Mouse (Mus musculus) E14TG2a.4 (cell line): Measurements from ENCODE around the gene Syt9.

Source experiments
- H3K27me3 ChIP-seq: 2 replicates; pipeline ENCODE4 v1.6.1; 2014; ENCODE audit warnings: low read length, control low read depth; ENCODE audit not compliant: insufficient read depth
- H3K36me3 ChIP-seq: 2 replicates; pipeline ENCODE4 v1.6.1; 2014; ENCODE audit warnings: low read length, control low read depth; ENCODE audit not compliant: insufficient read depth
- H3K4me1 ChIP-seq: replicated peaks from 2 replicates; pipeline ENCODE4 v1.6.1; 2014; ENCODE audit warnings: low read depth, low read length, control low read depth
- H3K4me3 ChIP-seq: replicated peaks from 2 replicates; pipeline ENCODE4 v1.5.1; 2014; ENCODE audit warnings: mild to moderate bottlenecking, low read length
- H3K9me3 ChIP-seq: 2 replicates; pipeline ENCODE4 v1.6.1; 2014; ENCODE audit warnings: low read length, control low read depth
- CTCF ChIP-seq: conservative IDR thresholded peaks from 2 replicates; pipeline ENCODE4 v1.5.1; 2014; ENCODE audit warnings: low read length
- NANOG ChIP-seq: IDR thresholded peaks from 2 replicates; pipeline ENCODE4 v1.6.1; 2014; ENCODE audit warnings: borderline replicate concordance, low read length, mixed read lengths
- POU5F1 ChIP-seq: IDR thresholded peaks from 2 replicates; pipeline ENCODE4 v1.6.1; 2014; ENCODE audit warnings: low read length, borderline replicate concordance

The Syt9 gene

DNA sequence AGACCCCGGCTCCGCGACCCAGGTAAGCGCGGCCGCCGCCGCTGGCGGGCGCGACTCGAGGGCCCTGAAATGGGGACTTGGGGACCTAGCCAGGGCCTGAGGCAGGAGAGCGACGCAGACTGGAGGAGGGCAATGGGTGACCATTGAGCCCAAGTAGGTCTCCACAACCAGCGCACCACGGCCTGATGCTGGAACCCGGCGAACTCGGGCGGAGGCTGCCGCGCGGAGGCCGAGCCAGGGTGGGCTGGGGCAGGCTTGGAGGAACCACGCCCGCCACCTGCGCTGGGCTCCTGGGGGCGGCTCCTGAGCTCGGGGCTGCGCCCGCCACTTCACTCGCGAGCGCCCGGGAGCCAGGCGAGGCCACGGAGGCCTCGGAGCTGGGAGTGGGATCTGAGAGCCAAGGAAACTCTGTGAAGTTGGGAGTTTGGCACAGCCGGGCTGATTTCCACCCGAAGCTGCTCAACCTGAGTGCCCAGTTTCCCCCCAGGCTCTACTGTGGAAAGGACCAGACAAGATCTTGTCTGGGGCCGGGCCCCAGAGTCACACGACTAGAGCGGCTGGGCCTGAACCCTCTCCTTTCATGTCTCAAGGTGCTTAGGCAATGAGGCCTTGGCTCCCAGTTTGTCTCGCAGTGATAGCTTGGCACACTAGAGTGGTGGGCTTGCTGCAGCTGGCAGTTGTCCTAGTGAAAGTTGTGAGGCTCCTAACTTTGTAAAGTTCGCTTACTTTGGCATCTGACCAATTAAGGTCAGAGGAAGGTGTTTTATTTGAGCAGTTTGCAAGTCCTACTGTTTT is 795 bp downstream of the Syt9 start:
- Histone ChIP-seq H3K36me3 (peaks cover 6% of the 10 kb centered on the region; the same call in 1 of the 2 replicates), H3K27me3 (peaks cover 38% of the 10 kb centered on the region), H3K4me3 (peak overlapping the region; percentile 95), H3K9me3 (no peaks in the 10 kb centered on the region), H3K4me1 (peaks cover 24% of the 10 kb centered on the region)
- TF ChIP-seq CTCF (no peak), NANOG (no peak), POU5F1 (no peak)

DNA sequence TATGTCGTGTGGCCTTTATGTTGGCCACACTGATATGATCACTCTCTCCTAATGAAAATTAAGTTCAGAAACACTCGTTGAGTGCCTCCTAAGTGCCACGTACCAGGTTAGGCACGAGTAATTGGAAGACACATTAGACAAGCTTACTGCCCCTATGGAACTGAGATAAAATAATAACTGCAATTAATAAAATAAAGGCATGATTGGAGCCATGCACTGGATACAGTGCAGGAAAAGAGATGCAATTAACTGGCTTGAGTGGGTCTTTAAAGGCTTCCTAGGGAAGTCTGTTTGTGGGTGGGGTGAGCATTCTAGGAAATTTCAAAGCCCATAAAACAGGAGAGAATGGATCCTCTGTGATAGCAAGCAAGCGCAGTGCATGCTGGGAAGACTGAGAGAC is 10.0 kb downstream of the Syt9 start:
- Histone ChIP-seq H3K27me3 (no peaks in the 10 kb centered on the region), H3K9me3 (no peaks in the 10 kb centered on the region), H3K36me3 (no peaks in the 10 kb centered on the region; the same call in 1 of the 2 replicates), H3K4me3 (no peak overlapping the region), H3K4me1 (0 out of 2 replicates have a peak, but pooled peaks cover 5% of the 10 kb centered on the region)
- TF ChIP-seq POU5F1 (no peak), NANOG (no peak), CTCF (no peak)

DNA sequence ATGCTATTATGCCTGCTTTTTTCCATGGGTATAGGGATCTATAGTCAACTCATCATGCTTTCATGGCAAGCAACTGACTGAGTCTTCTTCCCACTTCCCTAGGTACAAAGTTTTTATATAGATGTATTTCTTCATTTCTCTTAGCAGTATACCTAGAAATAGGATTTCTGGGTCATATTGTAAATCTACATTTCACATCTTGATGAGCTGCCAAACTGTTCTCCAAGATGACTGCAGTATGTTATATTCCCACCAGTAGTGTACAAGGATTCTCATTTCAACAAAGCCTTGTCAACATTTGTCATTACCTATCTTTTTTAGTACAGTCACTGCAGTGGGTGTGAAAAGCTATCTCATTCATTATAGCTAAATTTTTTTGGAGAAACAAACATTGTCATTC is 19.1 kb downstream of the Syt9 start:
- Histone ChIP-seq H3K4me1 (peaks cover 6% of the 10 kb centered on the region; the same call in 1 of the 2 replicates), H3K27me3 (no peaks in the 10 kb centered on the region), H3K4me3 (no peak overlapping the region), H3K36me3 (no peaks in the 10 kb centered on the region), H3K9me3 (no peaks in the 10 kb centered on the region)
- TF ChIP-seq POU5F1 (no peak), NANOG (no peak), CTCF (no peak)

DNA sequence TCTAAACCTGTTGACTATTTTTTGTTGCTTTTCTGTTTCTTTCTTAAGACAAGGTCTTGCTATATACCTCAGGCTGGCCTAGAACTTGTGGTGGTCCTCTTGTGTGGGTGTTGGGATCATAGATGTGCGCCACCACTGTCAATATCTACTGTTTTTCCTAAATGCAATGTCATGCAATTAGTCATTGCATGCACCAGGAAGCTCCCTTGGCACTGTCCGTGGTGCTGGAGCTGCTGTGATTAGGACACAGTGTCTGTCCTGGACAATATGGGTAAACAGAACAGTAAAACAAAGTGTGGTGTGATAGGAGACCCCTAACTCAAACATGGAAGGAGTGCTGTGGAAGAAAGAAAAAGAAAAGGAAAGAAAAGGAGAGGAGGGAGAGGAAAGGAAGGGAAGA is 22.2 kb downstream of the Syt9 start:
- no peaks in the 10 kb centered on the region for H3K9me3 ChIP-seq
- no peaks in the 10 kb centered on the region for H3K27me3 ChIP-seq
- no peak overlapping the region for H3K4me3 ChIP-seq
- no peak for TF ChIP-seq POU5F1
- TF ChIP-seq CTCF, result no peak
- no peak for TF ChIP-seq NANOG
- peaks cover 6% of the 10 kb centered on the region; the same call in 1 of the 2 replicates for H3K4me1 ChIP-seq
- no peaks in the 10 kb centered on the region for H3K36me3 ChIP-seq

DNA sequence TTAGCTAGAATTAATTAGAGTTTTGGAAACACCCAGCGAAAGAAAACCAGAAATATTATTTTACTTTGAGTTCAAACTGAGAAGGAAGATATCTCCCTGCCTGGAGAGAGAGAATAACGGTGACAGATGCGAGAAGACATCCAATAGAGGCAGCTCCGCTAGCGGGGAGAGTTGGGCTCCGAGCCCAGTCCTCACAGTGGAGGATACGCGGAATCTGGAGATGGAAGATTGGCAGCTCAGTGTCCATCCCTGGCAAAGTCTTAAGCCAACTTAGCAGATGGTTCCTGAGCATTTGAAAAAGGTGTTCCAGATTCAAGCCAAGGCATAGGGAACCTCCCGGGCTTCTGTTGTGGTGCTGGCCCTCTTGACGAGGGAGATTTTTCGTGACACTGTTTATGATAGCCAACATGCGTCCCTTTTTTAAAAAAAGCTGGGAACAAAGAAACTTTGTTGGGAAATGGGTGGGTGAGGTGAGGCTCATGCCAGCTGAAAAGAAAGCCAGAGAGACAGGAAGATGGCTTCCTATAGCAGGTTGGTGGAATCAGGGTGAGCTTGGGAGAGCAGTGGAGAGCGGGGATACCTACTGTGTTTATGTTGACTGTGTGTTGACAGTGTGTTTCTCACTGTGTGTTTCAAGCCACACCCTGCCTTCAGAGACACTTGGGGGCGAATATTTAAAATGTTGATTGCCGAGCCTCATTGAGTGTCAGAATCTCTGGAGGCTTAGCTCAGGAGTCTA is 29.7 kb downstream of the Syt9 start:
- H3K4me1 ChIP-seq, result peaks cover 5% of the 10 kb centered on the region
- H3K9me3 ChIP-seq, result no peaks in the 10 kb centered on the region
- TF ChIP-seq NANOG (no peak), POU5F1 (no peak), CTCF (no peak)
- no peaks in the 10 kb centered on the region for H3K27me3 ChIP-seq
- H3K4me3 ChIP-seq, result no peak overlapping the region
- peaks cover 5% of the 10 kb centered on the region; the same call in 1 of the 2 replicates for H3K36me3 ChIP-seq

DNA sequence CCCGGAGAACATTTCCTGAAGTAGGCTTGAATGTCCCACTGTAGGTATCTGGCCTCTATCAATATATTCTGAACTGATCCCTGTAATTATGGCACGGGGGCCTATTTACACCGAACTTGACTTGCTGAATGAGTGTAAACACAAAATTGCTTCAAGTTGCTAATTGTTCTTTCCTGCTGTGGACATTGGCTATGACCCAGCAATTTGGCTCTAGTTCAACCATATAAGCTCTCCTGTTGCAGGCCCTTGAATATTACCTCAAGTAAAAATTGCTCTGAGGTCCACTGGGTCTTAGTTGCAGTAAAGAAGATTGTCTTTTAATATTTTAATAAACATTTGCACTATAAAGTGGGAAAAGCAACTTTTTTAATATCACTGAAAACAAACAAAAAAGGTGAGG is 32.7 kb downstream of the Syt9 start:
- Histone ChIP-seq H3K36me3 (peaks cover 5% of the 10 kb centered on the region; the same call in 1 of the 2 replicates), H3K9me3 (no peaks in the 10 kb centered on the region), H3K4me1 (peaks cover 5% of the 10 kb centered on the region), H3K27me3 (no peaks in the 10 kb centered on the region), H3K4me3 (no peak overlapping the region)
- TF ChIP-seq NANOG, result no peak
- TF ChIP-seq POU5F1, result no peak
- no peak for TF ChIP-seq CTCF

DNA sequence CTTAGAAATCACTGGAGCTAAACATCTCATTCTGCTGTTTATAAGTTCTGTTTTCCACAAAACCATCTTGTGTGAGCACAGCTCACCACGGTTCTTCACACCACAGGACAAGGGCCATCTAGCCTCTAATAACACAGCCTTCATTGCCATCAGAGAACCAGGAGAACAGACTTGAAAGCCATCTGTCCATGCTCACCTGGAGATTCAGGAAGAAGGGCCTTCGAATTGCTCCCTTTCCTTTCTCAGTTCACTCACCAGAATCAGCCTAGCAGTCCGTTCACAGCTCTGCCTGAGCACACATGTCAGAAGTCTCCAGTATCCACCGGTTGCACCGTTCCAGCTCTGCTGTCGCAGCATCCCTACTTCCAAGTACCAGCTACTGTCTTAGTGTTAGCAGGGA is 44.4 kb downstream of the Syt9 start:
- Histone ChIP-seq H3K36me3 (peaks cover 6% of the 10 kb centered on the region), H3K9me3 (peaks cover 26% of the 10 kb centered on the region), H3K27me3 (no peaks in the 10 kb centered on the region), H3K4me1 (peaks cover 5% of the 10 kb centered on the region; the same call in 1 of the 2 replicates), H3K4me3 (no peak overlapping the region)
- TF ChIP-seq CTCF (no peak), POU5F1 (no peak), NANOG (no peak)

DNA sequence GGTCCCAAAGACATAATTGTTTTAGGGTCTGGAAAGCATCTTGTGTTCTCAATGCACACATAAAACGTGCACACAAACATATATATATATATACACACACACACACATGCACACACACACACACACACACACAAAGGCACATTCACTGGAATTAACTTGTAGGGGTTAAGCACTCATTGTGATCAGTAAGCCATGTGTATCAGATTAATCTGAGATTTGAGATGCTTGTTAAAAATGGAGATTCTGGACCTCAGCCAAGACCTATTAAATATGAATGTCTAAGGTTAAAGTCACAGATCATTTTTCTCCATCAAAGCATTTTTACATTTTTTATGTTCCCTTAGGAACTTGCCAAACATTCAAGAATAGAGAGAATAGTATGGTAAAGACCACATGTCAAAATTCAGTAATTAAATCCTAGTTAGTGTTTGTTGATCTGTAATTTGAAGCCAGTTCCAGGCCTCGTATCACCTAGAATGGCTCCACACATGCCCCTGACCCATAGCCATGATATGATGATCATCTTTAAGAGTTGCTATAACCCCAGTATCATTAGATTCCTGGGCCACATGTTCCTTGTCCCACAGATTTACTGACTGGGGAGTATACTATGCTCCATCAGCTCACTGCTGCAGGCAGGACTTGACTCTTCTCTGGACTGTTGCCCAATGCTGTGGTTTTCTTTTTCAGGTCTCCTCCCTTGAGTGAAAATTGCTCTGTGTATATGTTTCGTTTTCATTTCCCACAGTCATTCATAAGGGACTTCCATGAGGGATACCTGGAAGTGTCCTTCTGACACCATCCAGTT is 46.7 kb downstream of the Syt9 start:
- Histone ChIP-seq H3K36me3 (peaks cover 6% of the 10 kb centered on the region), H3K4me1 (peaks cover 5% of the 10 kb centered on the region; the same call in 1 of the 2 replicates), H3K4me3 (no peak overlapping the region), H3K9me3 (peaks cover 29% of the 10 kb centered on the region), H3K27me3 (no peaks in the 10 kb centered on the region)
- TF ChIP-seq POU5F1 (no peak), CTCF (no peak), NANOG (no peak)
